Mouse (Mus musculus) frontal cortex, postnatal 25 days (tissue): Measurements from ENCODE around the gene Hsd17b3.
A peak's percentile ranks its signal among the peaks of the same experiment; 100 is the strongest.

Experiments
- DNase-seq, 2 experiments: peaks; one replicate each; pipeline ENCODE4 v3.0.0; 2022; ENCODE audit warnings: low spot score in 2 of 2

Hsd17b3 gene

DNA sequence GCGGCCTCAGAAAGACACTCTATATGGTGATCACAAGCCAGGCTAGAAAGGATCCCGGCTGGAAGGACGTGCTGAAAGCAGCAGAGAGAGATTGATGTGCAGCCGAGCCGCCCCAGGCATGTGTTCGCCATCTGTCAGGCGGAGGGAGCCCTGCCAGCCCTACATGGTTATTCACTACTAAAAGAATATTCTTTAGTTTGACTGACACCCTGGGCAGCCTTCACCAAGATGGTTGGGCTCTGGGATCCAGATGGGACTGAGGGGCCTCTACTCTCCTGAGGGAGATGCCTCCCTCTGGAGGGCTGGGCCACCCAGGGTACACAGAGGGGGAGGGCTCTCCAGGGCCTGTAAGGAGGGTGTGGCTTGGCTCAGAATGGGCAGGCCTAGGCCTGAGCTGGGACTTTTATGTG is 68.1 kb downstream of the Hsd17b3 start:
- peak; percentile 37 to 50 for DNase-seq

DNA sequence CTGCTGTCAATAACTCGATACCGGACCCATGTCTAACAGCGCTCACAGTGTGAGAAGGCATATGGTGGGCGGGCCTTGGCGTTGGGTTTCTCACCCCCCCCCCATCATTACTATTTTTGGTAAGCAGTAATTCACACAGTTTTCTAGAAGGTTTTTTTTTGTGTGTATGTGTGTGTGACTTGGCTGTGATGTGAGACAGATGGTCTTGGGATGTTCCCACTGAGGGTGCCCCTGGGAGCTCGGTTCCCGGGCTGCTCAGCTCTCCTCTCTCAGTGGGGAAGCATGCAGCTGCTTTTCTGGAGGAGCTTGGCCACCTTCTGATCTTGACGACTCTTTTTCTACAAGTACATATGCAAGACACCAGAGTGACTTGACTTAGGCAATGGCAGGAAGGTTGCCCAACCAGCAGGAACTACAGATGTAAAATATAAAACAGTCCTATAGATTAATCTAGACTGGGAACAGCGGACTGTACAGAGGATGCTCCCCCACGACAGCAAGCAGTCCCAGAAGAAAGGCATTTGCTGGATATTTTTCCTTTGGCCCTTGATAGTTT is 70.4 kb downstream of the Hsd17b3 start:
- no peak for DNase-seq

GRCm38 (mm10) chr13:64016048-64016447 is 73.0 kb downstream of the Hsd17b3 start:
- DNase-seq, result no peak

DNA sequence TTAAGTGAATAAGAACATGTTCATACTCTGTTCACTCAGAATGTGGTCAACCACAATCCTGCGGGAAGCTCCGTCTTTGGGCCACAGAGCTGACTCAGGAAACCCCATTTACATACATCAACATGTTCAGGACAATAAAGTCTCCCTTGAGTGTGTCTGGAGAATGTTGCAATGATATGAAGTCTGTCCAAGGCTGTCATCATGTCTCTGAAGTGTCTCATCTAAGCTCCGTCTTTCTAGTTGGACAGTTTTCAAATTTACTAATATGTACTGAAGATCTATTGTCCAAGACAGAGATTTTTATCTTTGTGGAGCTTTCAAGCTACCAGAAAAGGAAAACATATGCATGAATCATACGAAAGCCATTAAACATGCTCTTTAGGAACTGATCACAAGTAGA is 77.9 kb downstream of the Hsd17b3 start:
- no peak for DNase-seq
